Comparison of ENCODE assay signal across 27 mouse cellular contexts in the genomic region with DNA sequence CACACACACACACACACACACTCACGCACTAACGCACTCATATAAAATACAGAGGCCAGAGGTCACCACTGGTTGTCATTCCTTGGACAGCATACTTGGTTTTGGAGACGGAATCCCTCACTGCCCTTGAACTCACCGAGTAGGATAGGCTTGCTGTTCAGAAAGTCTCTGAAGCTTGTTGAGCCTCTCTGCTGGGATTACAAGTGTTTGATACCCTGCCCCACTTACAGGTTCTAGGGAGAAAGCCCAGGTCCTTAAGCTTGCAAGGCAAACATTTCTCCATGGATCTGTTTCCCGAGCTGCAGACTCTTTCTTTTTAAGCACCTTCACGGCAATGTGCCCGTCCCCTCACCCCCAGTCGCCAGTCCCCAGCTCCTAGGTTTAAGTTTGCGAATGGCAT.
A peak's percentile ranks its signal among the peaks of the same experiment; 100 is the strongest.
DNase-seq lines count a peak whose midpoint lies in the region; ATAC-seq and TF ChIP-seq lines count a peak whose summit lies in the region.
"Had no signal": no experiment of that assay in that cellular context is flagged by ENCODE, and none has a peak within 500 bp of the region (broad histone marks: within the 10 kb centered on the region; RNA-seq: fewer than 3 reads in every experiment).

No protein-coding gene starts in this region.

- peaks cover 4% of the 10 kb centered on the region; the same call in 1 of the 2 replicates for H3K4me1 ChIP-seq in heart, embryonic 12.5 days (replicated peaks)
- no peaks in the 10 kb centered on the region for H3K4me1 ChIP-seq in lung, embryonic 14.5 days (ENCODE audit: insufficient read depth)
- peaks cover 4% of the 10 kb centered on the region; the same call in 1 of the 2 replicates for H3K4me1 ChIP-seq in lung, embryonic 16.5 days (replicated peaks; ENCODE audit: control insufficient read depth, insufficient read depth, low read length)
- no peaks in the 10 kb centered on the region for H3K4me1 ChIP-seq in lung, adult 2 months (ENCODE audit: control insufficient read depth, insufficient read depth, low read length)
- H3K4me1 ChIP-seq in midbrain, embryonic 11.5 days (ENCODE audit: control insufficient read depth, insufficient read depth, low read length), result no peaks in the 10 kb centered on the region
- H3K4me1 ChIP-seq in midbrain, embryonic 14.5 days (ENCODE audit: control insufficient read depth, insufficient read depth, low read length), result no peaks in the 10 kb centered on the region; the same call in 1 of the 2 replicates
- H3K4me1 ChIP-seq: embryonic facial prominence, embryonic 13.5 days; embryonic facial prominence, embryonic 15.5 days had no signal

- H3K4me2 ChIP-seq in heart, embryonic 12.5 days, result no peak overlapping the region
- H3K4me2 ChIP-seq in lung, embryonic 14.5 days, result no peak overlapping the region
- no peak overlapping the region for H3K4me2 ChIP-seq in lung, embryonic 16.5 days (ENCODE audit: low read depth, low read length)
- no peak overlapping the region for H3K4me2 ChIP-seq in midbrain, embryonic 11.5 days
- H3K4me2 ChIP-seq in midbrain, embryonic 14.5 days (ENCODE audit: low read length), result no peak overlapping the region
- H3K4me2 ChIP-seq: embryonic facial prominence, embryonic 13.5 days; embryonic facial prominence, embryonic 15.5 days; forebrain, embryonic 12.5 days had no signal

- H3K36me3 ChIP-seq in heart, embryonic 12.5 days, result no peaks in the 10 kb centered on the region
- no peaks in the 10 kb centered on the region for H3K36me3 ChIP-seq in lung, embryonic 14.5 days (ENCODE audit: insufficient read depth)
- H3K36me3 ChIP-seq in lung, embryonic 16.5 days (ENCODE audit: control insufficient read depth, insufficient read depth, low read length), result no peaks in the 10 kb centered on the region
- H3K36me3 ChIP-seq in midbrain, embryonic 11.5 days (ENCODE audit: control insufficient read depth, insufficient read depth, low read length), result no peaks in the 10 kb centered on the region
- no peaks in the 10 kb centered on the region for H3K36me3 ChIP-seq in midbrain, embryonic 14.5 days (ENCODE audit: control insufficient read depth, insufficient read depth, low read length)
- H3K36me3 ChIP-seq: embryonic facial prominence, embryonic 13.5 days; embryonic facial prominence, embryonic 15.5 days; forebrain, embryonic 10.5 days; forebrain, embryonic 12.5 days; G1E had no signal

- DNase-seq in heart, adult 11 months, result peak; percentile 50
- peak; percentile 35 for DNase-seq in lung, embryonic 14.5 days
- no peak for DNase-seq in lung, postnatal 14 days
- no peak for DNase-seq in lung, adult 2 months
- peak; percentile 28 for DNase-seq in midbrain, embryonic 11.5 days (ENCODE audit: low spot score, missing footprints)
- DNase-seq in midbrain, embryonic 14.5 days, result no peak
- DNase-seq: adrenal gland, adult 2 months; adrenal gland, postnatal 10 days; adrenal gland, postnatal 25 days; cerebellum, adult 11 months; cerebellum, adult 18-20 months; cerebellum, adult 8-10 months; cerebellum, adult 9-11 months; cerebellum, postnatal 14 days; cerebellum, postnatal 36 days; embryo, embryonic 11 days had no signal

- H3K4me3 ChIP-seq in heart, embryonic 12.5 days, result no peak overlapping the region
- H3K4me3 ChIP-seq in lung, embryonic 14.5 days (ENCODE audit: low read depth, low read length), result no peak overlapping the region
- H3K4me3 ChIP-seq in lung, embryonic 16.5 days (ENCODE audit: low read length), result no peak overlapping the region
- H3K4me3 ChIP-seq in lung, adult 2 months (replicated peaks; ENCODE audit: extremely low read depth, low read depth, low read length), result no peak overlapping the region
- no peak overlapping the region for H3K4me3 ChIP-seq in midbrain, embryonic 11.5 days (ENCODE audit: low read depth, low read length)
- no peak overlapping the region for H3K4me3 ChIP-seq in midbrain, embryonic 14.5 days (replicated peaks; ENCODE audit: low read depth, low read length)
- H3K4me3 ChIP-seq: embryonic facial prominence, embryonic 13.5 days; embryonic facial prominence, embryonic 15.5 days; erythroblast, embryonic 14.5 days; forebrain, embryonic 10.5 days; forebrain, embryonic 12.5 days had no signal

- TF ChIP-seq POLR2A in lung, adult 2 months (IDR thresholded peaks at IDR 0.05; ENCODE audit: borderline replicate concordance, extremely low read depth, low read depth, low read length), result no peak

- no peak for TF ChIP-seq CTCF in lung, embryonic 14.5 days (IDR thresholded peaks at IDR 0.05; ENCODE audit: low read depth)
- no peak for TF ChIP-seq CTCF in lung, adult 2 months (IDR thresholded peaks at IDR 0.05; ENCODE audit: insufficient read depth, low read length)

- no peak for ATAC-seq in heart, embryonic 12.5 days (ENCODE audit: insufficient number of reproducible peaks, low FRiP score)
- 0 out of 2 replicates have a peak, but pooled peaks have one; percentile 33 for ATAC-seq in lung, embryonic 14.5 days (ENCODE audit: insufficient read depth)
- peak; percentile 70 for ATAC-seq in lung, embryonic 16.5 days (ENCODE audit: low read depth)
- no peak for ATAC-seq in midbrain, embryonic 11.5 days (ENCODE audit: low FRiP score)
- no peak for ATAC-seq in midbrain, embryonic 14.5 days (ENCODE audit: low FRiP score, low TSS enrichment)
- ATAC-seq: CD4-positive, CD25-positive, alpha-beta regulatory T cell, adult 4 months; forebrain, embryonic 14.5 days had no signal

- no peaks in the 10 kb centered on the region for H3K27me3 ChIP-seq in heart, embryonic 12.5 days (replicated peaks)
- no peaks in the 10 kb centered on the region for H3K27me3 ChIP-seq in lung, embryonic 14.5 days (ENCODE audit: insufficient read depth, low read length)
- no peaks in the 10 kb centered on the region for H3K27me3 ChIP-seq in lung, embryonic 16.5 days (ENCODE audit: control insufficient read depth, insufficient read depth, low read depth, low read length)
- no peaks in the 10 kb centered on the region for H3K27me3 ChIP-seq in midbrain, embryonic 11.5 days (ENCODE audit: control insufficient read depth, insufficient read depth, low read length)
- no peaks in the 10 kb centered on the region for H3K27me3 ChIP-seq in midbrain, embryonic 14.5 days (ENCODE audit: control insufficient read depth, insufficient read depth, low read length)
- H3K27me3 ChIP-seq: CH12.LX; embryonic facial prominence, embryonic 13.5 days; embryonic facial prominence, embryonic 15.5 days; forebrain, embryonic 12.5 days had no signal

- no peak overlapping the region for H3K27ac ChIP-seq in heart, embryonic 12.5 days (ENCODE audit: poor library complexity, severe bottlenecking)
- peak overlapping the region; percentile 18; the same call in 1 of the 2 replicates for H3K27ac ChIP-seq in lung, embryonic 14.5 days (ENCODE audit: low read depth)
- H3K27ac ChIP-seq in lung, embryonic 16.5 days (ENCODE audit: low read length), result peak overlapping the region; percentile 65
- H3K27ac ChIP-seq in midbrain, embryonic 11.5 days (ENCODE audit: low read depth, low read length), result no peak overlapping the region
- H3K27ac ChIP-seq in midbrain, embryonic 14.5 days (replicated peaks; ENCODE audit: low read depth, low read length), result no peak overlapping the region
- H3K27ac ChIP-seq: embryonic facial prominence, embryonic 13.5 days; embryonic facial prominence, embryonic 15.5 days; forebrain, embryonic 10.5 days; forebrain, embryonic 12.5 days had no signal

- no peaks in the 10 kb centered on the region for H3K9me3 ChIP-seq in heart, embryonic 12.5 days (replicated peaks)
- no peaks in the 10 kb centered on the region for H3K9me3 ChIP-seq in lung, embryonic 14.5 days (ENCODE audit: low read depth, low read length)
- no peaks in the 10 kb centered on the region for H3K9me3 ChIP-seq in lung, embryonic 16.5 days (ENCODE audit: control insufficient read depth, low read length)
- no peaks in the 10 kb centered on the region for H3K9me3 ChIP-seq in midbrain, embryonic 11.5 days (ENCODE audit: control insufficient read depth, low read length)
- H3K9me3 ChIP-seq in midbrain, embryonic 14.5 days (ENCODE audit: control insufficient read depth, low read length), result no peaks in the 10 kb centered on the region
- H3K9me3 ChIP-seq: embryonic facial prominence, embryonic 13.5 days; embryonic facial prominence, embryonic 15.5 days; forebrain, embryonic 12.5 days; G1E had no signal

- 87% methylated on average over 9 of the region's 9 CpGs for WGBS in heart, embryonic 12.5 days
- WGBS in lung, embryonic 14.5 days, result 70% methylated on average over 9 of the region's 9 CpGs
- WGBS in lung, embryonic 16.5 days, result 59% methylated on average over 9 of the region's 9 CpGs
- WGBS in lung, adult 2 months, result 77% methylated on average over 9 of the region's 9 CpGs
- 88% methylated on average over 9 of the region's 9 CpGs for WGBS in midbrain, embryonic 11.5 days
- WGBS in midbrain, embryonic 14.5 days, result 89% methylated on average over 9 of the region's 9 CpGs

- H3K9ac ChIP-seq in heart, embryonic 12.5 days, result no peak overlapping the region
- H3K9ac ChIP-seq in lung, embryonic 14.5 days, result no peak overlapping the region
- H3K9ac ChIP-seq in lung, embryonic 16.5 days (ENCODE audit: low read length), result no peak overlapping the region
- no peak overlapping the region for H3K9ac ChIP-seq in midbrain, embryonic 11.5 days (ENCODE audit: low read length)
- no peak overlapping the region for H3K9ac ChIP-seq in midbrain, embryonic 14.5 days (replicated peaks; ENCODE audit: low read length)
- H3K9ac ChIP-seq: embryonic facial prominence, embryonic 13.5 days; embryonic facial prominence, embryonic 15.5 days; forebrain, embryonic 12.5 days had no signal

Comparison
In these comparisons a context has a peak if more than half of its experiments do, and no peak if none do; other contexts are left out.
1. DNase-seq: peak in heart, adult 11 months (single experiment), lung, embryonic 14.5 days (single experiment) and midbrain, embryonic 11.5 days (single experiment); none in lung, postnatal 14 days (single experiment), lung, adult 2 months (single experiment) and midbrain, embryonic 14.5 days (single experiment).
2. ATAC-seq: peak in lung, embryonic 14.5 days (single experiment) and lung, embryonic 16.5 days (single experiment); none in heart, embryonic 12.5 days (single experiment), midbrain, embryonic 11.5 days (single experiment) and midbrain, embryonic 14.5 days (single experiment).
3. H3K27ac ChIP-seq: peak in lung, embryonic 14.5 days (single experiment) and lung, embryonic 16.5 days (single experiment); none in heart, embryonic 12.5 days (single experiment), midbrain, embryonic 11.5 days (single experiment) and midbrain, embryonic 14.5 days (single experiment).